Mouse (Mus musculus) forebrain, embryonic 14.5 days (tissue): ENCODE measurements at regions not wholly inside any gene's neighbourhood (a gene's known extent, or its start where the extent isn't known, plus 50 kb on each side); places are given as distances from the start of the nearest gene placed in this dataset.

Experiments used
- ATAC-seq: fragments of 200-750 bp; cut with Nextera tagmentation; 2 replicates; pipeline ENCODE4 v1.8.0; 2017; ENCODE audit warnings: mild to moderate bottlenecking, moderate library complexity
- DNase-seq: peaks from one replicate; pipeline ENCODE4 v3.0.0-alpha.2; 2015; ENCODE audit warnings: low spot score
- H3K27ac ChIP-seq: fragments of 300-500 bp; sonication (generic); 2 replicates; pipeline ENCODE4 v1.5.1; 2014; ENCODE audit warnings: low read depth, mild to moderate bottlenecking, control low read depth, low read length, moderate library complexity
- H3K27me3 ChIP-seq: fragments of 300-500 bp; sonication (generic); replicated peaks from 2 replicates; pipeline ENCODE4 v1.6.1; 2014; ENCODE audit warnings: low read length, control low read depth, mixed read lengths; ENCODE audit not compliant: control insufficient read depth, insufficient read depth
- H3K36me3 ChIP-seq: fragments of 300-500 bp; sonication (generic); 2 replicates; pipeline ENCODE4 v1.6.1; 2014; ENCODE audit warnings: low read length, control low read depth; ENCODE audit not compliant: control insufficient read depth, insufficient read depth
- H3K4me1 ChIP-seq: fragments of 300-500 bp; sonication (generic); 2 replicates; pipeline ENCODE4 v1.6.1; 2014; ENCODE audit warnings: antibody characterized with exemption, low read length, control low read depth; ENCODE audit not compliant: control insufficient read depth, insufficient read depth
- H3K4me2 ChIP-seq: fragments of 300-500 bp; sonication (generic); 2 replicates; pipeline ENCODE4 v1.6.1; 2014; ENCODE audit warnings: mild to moderate bottlenecking, control low read depth, low read length
- H3K4me3 ChIP-seq: fragments of 300-500 bp; sonication (generic); 2 replicates; pipeline ENCODE4 v1.5.1; 2014; ENCODE audit warnings: low read depth, low read length, control low read depth
- H3K9ac ChIP-seq: fragments of 300-500 bp; sonication (generic); 2 replicates; pipeline ENCODE4 v1.6.1; 2014; ENCODE audit warnings: mild to moderate bottlenecking, low read length, control low read depth, moderate library complexity
- H3K9me3 ChIP-seq: fragments of 300-500 bp; sonication (generic); replicated peaks from 2 replicates; pipeline ENCODE4 v1.6.1; 2016; ENCODE audit warnings: low read length, control low read depth, mixed read lengths; ENCODE audit not compliant: control insufficient read depth
- WGBS: fragments of 180-500 bp; shearing (Covaris S2); extraction: QIAGEN DNeasy Blood & Tissue Kit; methylation state at CpG from one replicate; pipeline ENCODE4 v1.1.7; 2014; 5-methylcytosine and 5-hydroxymethylcytosine counted together

DNA sequence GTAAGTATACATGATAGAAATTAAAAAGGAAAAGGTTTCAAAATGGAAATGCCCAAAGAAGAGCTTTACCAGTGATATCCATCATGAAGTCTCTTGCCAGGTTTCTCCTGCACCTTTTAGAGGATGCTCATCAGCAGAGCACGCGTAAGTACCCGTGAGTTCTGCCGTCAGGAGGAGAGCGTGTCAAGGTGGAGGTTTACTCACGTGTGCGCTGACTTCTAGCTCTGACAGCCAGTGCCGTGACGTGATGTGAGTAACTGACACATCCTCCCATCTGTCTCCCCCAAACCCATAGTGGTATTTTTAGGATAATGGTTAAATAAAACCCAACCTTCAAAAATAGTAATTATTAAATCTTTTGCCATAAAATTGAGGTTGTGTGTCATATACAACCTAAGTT is 55.3 kb downstream of the Adra2a start:
- 91% methylated on average over 9 of the region's 9 CpGs for WGBS
- Histone ChIP-seq H3K27me3 (no peaks in the 10 kb centered on the region), H3K9ac (no peak overlapping the region), H3K4me3 (no peak overlapping the region), H3K9me3 (no peaks in the 10 kb centered on the region), H3K27ac (no peak overlapping the region), H3K36me3 (no peaks in the 10 kb centered on the region), H3K4me2 (no peak overlapping the region), H3K4me1 (peaks cover 7% of the 10 kb centered on the region; the same call in 1 of the 2 replicates)
- no peak for DNase-seq
- no peak for ATAC-seq

DNA sequence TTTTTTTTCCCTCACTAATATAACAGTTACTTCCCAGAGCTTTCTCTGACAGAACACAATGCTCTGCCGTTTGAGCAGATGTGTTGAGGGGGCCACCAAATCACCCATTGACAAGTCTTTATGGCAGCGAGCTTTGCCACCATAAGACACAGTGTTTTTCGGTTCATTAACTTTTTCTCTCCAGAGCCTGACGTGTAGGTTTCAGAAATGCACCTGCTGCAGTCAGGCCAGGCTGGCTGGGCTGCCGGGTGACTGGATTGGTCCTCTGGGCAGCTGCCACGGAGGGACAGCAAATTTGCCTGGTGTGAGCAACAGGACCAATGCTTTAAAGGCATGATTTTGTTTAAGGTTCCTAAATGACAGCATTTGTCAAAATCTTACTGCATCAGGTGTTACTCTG is 55.8 kb downstream of the Adra2a start:
- Histone ChIP-seq H3K27ac (no peak overlapping the region), H3K4me3 (no peak overlapping the region), H3K4me2 (no peak overlapping the region), H3K27me3 (no peaks in the 10 kb centered on the region), H3K36me3 (no peaks in the 10 kb centered on the region), H3K9ac (no peak overlapping the region), H3K9me3 (no peaks in the 10 kb centered on the region), H3K4me1 (peaks cover 7% of the 10 kb centered on the region; the same call in 1 of the 2 replicates)
- DNase-seq (no peak), ATAC-seq (no peak)
- 46% methylated on average over 6 of the region's 6 CpGs for WGBS

DNA sequence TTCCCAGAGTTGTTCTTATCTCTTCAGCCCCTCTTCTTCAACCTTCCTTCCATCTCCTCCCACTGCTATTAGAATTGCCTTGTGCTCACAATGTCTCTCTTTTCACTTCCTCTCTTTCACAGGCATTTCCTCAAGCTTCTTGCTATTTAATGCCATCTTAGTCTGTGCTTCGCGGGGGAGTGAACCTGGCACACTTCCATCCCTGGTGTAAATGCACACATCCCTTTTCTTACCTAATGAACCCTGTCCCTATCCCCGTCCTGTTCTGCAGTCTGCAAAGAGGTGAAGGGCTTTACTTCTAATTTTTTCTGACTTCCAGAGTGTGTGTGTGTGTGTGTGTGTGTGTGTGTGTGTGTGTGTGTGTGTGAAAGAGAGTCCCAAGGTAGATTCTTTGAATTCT is 62.6 kb downstream of the Adra2a start:
- H3K4me1 ChIP-seq, result no peaks in the 10 kb centered on the region
- no peak overlapping the region for H3K4me3 ChIP-seq
- ATAC-seq, result no peak
- H3K36me3 ChIP-seq, result no peaks in the 10 kb centered on the region
- DNase-seq, result no peak
- H3K9me3 ChIP-seq, result no peaks in the 10 kb centered on the region
- no peak overlapping the region for H3K4me2 ChIP-seq
- H3K27me3 ChIP-seq, result no peaks in the 10 kb centered on the region
- H3K27ac ChIP-seq, result no peak overlapping the region
- 39% methylated on average over 3 of the region's 3 CpGs for WGBS
- no peak overlapping the region for H3K9ac ChIP-seq

DNA sequence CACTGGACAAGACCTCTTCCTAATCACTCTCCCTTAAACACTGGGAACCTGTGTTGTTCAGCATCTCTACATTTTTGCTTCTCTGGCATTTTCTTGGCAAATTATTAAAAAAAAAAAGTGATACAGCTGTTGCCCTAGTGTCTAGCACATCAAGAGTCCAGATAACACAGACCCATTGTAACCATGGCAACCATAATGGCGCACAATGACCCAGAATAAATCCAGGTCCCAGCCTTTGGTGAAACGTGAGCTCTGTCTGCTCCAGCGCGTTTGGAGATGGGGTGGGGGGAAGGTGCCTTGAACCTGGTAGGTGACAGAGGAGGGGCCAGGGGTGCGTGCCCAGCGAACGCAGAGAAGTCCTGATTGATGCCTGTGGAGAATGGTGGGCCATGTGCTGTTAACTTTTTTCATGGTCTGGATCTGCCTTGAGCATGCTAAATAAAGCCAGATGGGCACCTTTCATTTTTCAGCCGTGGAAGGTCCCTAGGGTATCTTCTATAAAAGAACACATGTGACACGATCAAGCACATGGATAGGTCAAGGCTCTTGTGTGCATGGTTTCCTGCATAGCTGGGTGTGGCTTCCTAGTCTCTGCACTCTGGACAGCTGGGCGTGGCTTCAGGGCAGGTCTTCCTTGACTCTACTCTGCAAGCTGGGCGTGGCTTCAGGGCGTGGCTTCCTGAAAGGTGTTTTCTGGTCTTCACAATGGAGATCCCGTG is 63.3 kb downstream of the Adra2a start:
- 52% methylated on average over 13 of the region's 13 CpGs for WGBS
- peak; percentile 28 for DNase-seq
- H3K27me3 ChIP-seq, result no peaks in the 10 kb centered on the region
- H3K27ac ChIP-seq, result no peak overlapping the region
- H3K9ac ChIP-seq, result no peak overlapping the region
- no peak overlapping the region for H3K4me2 ChIP-seq
- H3K4me1 ChIP-seq, result no peaks in the 10 kb centered on the region
- no peaks in the 10 kb centered on the region for H3K9me3 ChIP-seq
- ATAC-seq, result peak; percentile 26; the same call in 1 of the 2 replicates
- no peaks in the 10 kb centered on the region for H3K36me3 ChIP-seq
- no peak overlapping the region for H3K4me3 ChIP-seq

DNA sequence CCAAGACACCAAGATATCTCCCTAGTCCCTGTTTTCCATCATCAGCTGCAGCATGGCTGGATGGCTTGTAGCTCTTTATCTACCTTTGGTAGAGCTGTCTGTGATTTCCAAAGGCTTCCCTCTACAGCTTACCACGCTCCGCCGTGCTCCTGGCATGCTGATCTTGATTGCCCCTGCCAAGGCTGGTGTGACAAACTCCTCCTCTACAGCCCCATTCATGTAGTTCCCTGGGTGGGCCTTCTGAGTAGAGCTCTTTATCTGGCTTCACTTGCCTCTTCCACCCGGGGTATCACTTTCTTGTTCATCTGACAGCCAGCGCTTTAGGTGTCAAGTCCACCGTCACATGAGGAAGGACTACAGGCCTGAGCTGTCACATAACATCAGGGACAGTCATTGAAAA is 66.1 kb downstream of the Adra2a start:
- DNase-seq (no peak), ATAC-seq (no peak)
- Histone ChIP-seq H3K27ac (no peak overlapping the region), H3K4me2 (no peak overlapping the region), H3K4me3 (no peak overlapping the region), H3K9ac (no peak overlapping the region), H3K9me3 (no peaks in the 10 kb centered on the region), H3K36me3 (no peaks in the 10 kb centered on the region), H3K27me3 (no peaks in the 10 kb centered on the region), H3K4me1 (no peaks in the 10 kb centered on the region)
- 90% methylated on average over 6 of the region's 6 CpGs for WGBS

DNA sequence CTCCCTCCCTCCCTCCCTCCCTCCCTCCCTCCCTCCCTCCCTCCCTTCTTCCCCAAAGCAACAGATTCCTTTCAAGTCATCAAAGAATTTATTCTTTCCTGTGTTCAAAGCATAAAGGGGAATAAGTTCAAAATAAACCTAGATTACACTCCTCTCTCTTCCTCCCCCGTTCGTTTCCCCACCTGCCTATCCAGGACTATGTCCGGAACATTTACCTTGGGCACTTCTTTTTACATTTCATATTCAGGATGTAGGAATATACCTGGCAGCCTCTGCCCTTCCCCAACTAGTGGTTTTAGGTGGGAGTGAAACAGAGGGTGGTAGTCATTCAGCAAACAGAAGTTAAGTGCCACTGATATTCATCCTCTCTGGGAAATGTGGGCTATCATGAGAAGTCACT is 68.7 kb downstream of the Adra2a start:
- Histone ChIP-seq H3K4me2 (no peak overlapping the region), H3K9ac (no peak overlapping the region), H3K4me3 (no peak overlapping the region), H3K36me3 (no peaks in the 10 kb centered on the region), H3K27ac (no peak overlapping the region), H3K4me1 (no peaks in the 10 kb centered on the region), H3K27me3 (no peaks in the 10 kb centered on the region), H3K9me3 (no peaks in the 10 kb centered on the region)
- WGBS, result 83% methylated on average over 3 of the region's 3 CpGs
- DNase-seq, result no peak
- no peak for ATAC-seq

DNA sequence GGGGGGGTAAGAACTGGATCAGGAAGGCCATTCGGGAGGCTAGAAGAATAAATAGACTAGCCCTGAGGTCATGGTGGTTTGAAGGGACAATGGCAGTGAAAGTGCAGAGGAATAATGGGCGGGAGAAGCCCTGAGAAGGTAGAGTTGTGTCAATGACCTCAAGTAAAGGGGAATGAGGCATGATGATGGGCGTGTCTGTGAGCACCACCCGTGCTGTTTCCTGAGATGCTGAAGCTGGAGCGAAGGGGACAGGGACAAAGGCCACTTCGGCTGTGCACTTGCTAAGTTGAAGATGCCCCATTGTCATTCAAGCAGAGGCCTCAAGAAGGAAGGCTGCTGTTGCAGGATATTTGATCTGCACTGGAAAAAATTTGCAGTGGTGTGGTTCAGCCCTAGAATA is 69.5 kb downstream of the Adra2a start:
- no peak for DNase-seq
- Histone ChIP-seq H3K4me1 (no peaks in the 10 kb centered on the region), H3K27ac (no peak overlapping the region), H3K9ac (no peak overlapping the region), H3K4me3 (no peak overlapping the region), H3K27me3 (no peaks in the 10 kb centered on the region), H3K9me3 (no peaks in the 10 kb centered on the region), H3K4me2 (no peak overlapping the region), H3K36me3 (no peaks in the 10 kb centered on the region)
- 60% methylated on average over 6 of the region's 6 CpGs for WGBS
- no peak for ATAC-seq

DNA sequence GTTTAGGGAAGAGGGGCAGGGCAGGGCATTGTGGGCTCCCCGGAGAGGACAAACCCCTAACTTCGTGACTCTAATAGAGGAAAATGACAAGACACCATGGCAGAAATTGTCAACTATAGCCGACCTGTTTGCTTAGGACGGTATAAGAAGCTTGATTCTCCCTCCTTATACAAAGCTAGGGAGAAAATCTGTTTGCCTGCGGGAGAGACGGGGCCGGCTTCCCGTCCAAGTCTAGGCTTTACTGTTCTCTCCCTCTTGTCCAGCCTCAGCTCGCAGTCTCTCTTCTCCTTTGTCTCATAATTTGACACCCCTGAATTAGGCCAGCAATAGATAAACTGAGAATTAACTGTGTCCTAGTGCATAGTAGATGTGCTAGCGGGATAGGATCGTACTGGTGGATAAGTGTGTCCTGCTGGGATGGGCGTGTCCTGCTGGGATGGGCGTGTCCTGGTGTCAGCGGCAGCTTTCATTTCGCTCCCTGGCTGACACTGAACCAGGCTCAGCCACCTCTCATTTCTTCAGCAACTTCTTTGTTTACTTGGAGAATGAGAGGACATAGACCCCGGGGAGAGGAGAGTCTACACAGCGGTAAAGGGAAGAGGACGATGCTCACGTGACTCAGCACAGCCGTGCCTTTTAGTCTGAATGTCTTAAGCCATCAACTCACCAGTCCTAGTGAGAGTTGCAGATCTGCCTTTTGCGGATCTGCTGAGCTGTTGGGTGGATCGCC is 70.8 kb downstream of the Adra2a start:
- Histone ChIP-seq H3K4me3 (peak overlapping the region; percentile 36), H3K27me3 (no peaks in the 10 kb centered on the region), H3K4me1 (no peaks in the 10 kb centered on the region), H3K9ac (peak overlapping the region; percentile 44), H3K9me3 (no peaks in the 10 kb centered on the region), H3K27ac (no peak overlapping the region), H3K4me2 (peak overlapping the region; percentile 59), H3K36me3 (no peaks in the 10 kb centered on the region)
- DNase-seq, result peak; percentile 62
- WGBS, result 8% methylated on average over 22 of the region's 22 CpGs
- ATAC-seq, result peak; percentile 94

DNA sequence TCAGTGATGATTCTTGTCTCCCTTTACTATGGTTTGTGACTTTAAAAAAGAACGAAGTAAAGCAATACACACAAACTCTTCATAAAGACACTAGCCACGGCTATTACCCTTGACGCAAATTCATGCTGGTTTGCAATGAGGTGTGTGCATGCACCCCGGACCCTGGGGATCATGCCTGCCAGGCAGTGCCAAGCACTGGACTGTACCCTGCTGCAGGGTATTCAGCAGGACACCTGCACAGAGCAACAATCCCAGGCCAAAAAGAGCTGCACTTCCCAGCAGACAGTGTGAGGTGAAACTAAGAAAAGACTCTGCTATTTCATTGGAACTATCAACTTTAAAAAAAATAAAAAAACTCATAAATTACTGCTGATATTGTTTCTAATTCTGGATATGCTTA is 71.4 kb downstream of the Adra2a start:
- Histone ChIP-seq H3K9ac (peak overlapping the region; percentile 44; the same call in 1 of the 2 replicates), H3K4me2 (peak overlapping the region; percentile 59), H3K27ac (no peak overlapping the region), H3K4me1 (no peaks in the 10 kb centered on the region), H3K9me3 (no peaks in the 10 kb centered on the region), H3K4me3 (peak overlapping the region; percentile 36), H3K27me3 (no peaks in the 10 kb centered on the region), H3K36me3 (no peaks in the 10 kb centered on the region)
- ATAC-seq, result peak; percentile 47; the same call in 1 of the 2 replicates
- WGBS, result 36% methylated on average over 4 of the region's 4 CpGs
- DNase-seq, result no peak
